ENCODE assay signal across 8 mouse cellular contexts in the genomic region with DNA sequence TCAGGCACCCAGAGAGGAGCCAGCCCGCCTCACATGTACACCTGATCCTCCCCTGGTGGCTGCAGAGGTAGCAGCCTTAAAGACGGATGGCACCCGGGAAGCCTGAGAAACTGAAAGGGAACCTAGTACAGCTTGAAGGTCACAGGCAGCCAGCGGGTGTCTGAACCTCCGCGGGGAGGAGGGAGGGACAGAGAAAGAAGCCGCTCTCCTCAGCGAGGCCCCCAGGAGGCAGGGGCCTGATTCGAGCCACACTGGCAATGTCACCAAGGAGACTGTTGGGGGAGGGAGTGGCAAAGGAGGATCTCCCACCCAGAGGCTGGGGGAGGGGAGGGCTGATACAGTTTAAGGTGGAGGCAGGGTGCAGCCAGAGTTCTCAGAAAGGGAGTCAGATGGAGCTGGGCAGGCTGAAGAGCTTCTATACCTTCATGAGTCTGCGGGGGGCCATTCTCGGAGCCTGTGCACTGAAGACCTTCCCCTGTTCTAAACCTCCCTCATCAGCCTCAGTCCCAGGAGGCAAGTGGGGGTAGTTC. TPM values are rescaled to one million over a fixed set of nuclear protein-coding genes. Genes with fewer than 3 reads are reported as not detected.
DNase-seq lines count a peak whose midpoint lies in the region; ATAC-seq and TF ChIP-seq lines count a peak whose summit lies in the region.

No protein-coding gene starts in this region.

- DNase-seq in gastrocnemius, adult 2 months = peak; percentile 63
- DNase-seq in gastrocnemius, postnatal 36 days = no peak
- DNase-seq in CH12.LX (ENCODE audit: extremely low read depth) = no peak
- peak; percentile 37 to 56 for DNase-seq in kidney, postnatal 4 days
- no peak for DNase-seq in right cerebral cortex, postnatal 36 days (ENCODE audit: low spot score in 2 of 2)
- DNase-seq in left cerebral cortex, adult 11 months (ENCODE audit: low spot score) = no peak

- peaks cover 19 to 39% of the 10 kb centered on the region in 2 experiments for H3K4me1 ChIP-seq in CH12.LX (ENCODE audit: control insufficient read depth in 1 of 2, insufficient read depth in 2 of 2)
- peaks cover 32% of the 10 kb centered on the region for H3K4me1 ChIP-seq in forebrain, embryonic 12.5 days
- H3K4me1 ChIP-seq in neural tube, embryonic 13.5 days (replicated peaks) = peaks cover 34% of the 10 kb centered on the region

- no peak for TF ChIP-seq POLR2A in CH12.LX (IDR thresholded peaks at IDR 0.05; ENCODE audit: low read depth, low read length)

- peak; percentile 33; the same call in 1 of the 2 replicates for TF ChIP-seq CTCF in gastrocnemius, adult 2 months (IDR thresholded peaks at IDR 0.05)
- no peak for TF ChIP-seq CTCF in CH12.LX (conservative IDR thresholded peaks at IDR 0.05 in 1 of 2, IDR thresholded peaks at IDR 0.05 in 1 of 2; ENCODE audit: low read depth in 2 of 2, low read length in 2 of 2)

- H3K27ac ChIP-seq in gastrocnemius, adult 2 months = peak overlapping the region; percentile 36
- no peak overlapping the region for H3K27ac ChIP-seq in CH12.LX (ENCODE audit: insufficient read depth, low read depth)
- no peak overlapping the region for H3K27ac ChIP-seq in forebrain, embryonic 12.5 days
- H3K27ac ChIP-seq in neural tube, embryonic 13.5 days (replicated peaks) = no peak overlapping the region

- TF ChIP-seq EP300 in CH12.LX (IDR thresholded peaks at IDR 0.05; ENCODE audit: low read length) = no peak

- no peak for TF ChIP-seq RAD21 in CH12.LX (IDR thresholded peaks at IDR 0.05; ENCODE audit: low read depth, low read length)

- H3K4me3 ChIP-seq in gastrocnemius, adult 2 months = peak overlapping the region; percentile 64
- H3K4me3 ChIP-seq in CH12.LX (replicated peaks in 1 of 3; ENCODE audit: low read depth in 2 of 3, low read length in 2 of 3, poor library complexity in 1 of 3) = peak overlapping the region in 1 of 3 experiments; percentile 13
- H3K4me3 ChIP-seq in forebrain, embryonic 12.5 days (replicated peaks) = peak overlapping the region; percentile 13; the same call in 1 of the 2 replicates
- no peak overlapping the region for H3K4me3 ChIP-seq in neural tube, embryonic 13.5 days

- H3K9ac ChIP-seq in CH12.LX (ENCODE audit: insufficient read depth, low read depth) = no peak overlapping the region
- H3K9ac ChIP-seq in forebrain, embryonic 12.5 days = peak overlapping the region; percentile 12; the same call in 1 of the 2 replicates
- peak overlapping the region; percentile 31; the same call in 1 of the 2 replicates for H3K9ac ChIP-seq in neural tube, embryonic 13.5 days

- ATAC-seq in forebrain, embryonic 12.5 days (ENCODE audit: low FRiP score) = peak; percentile 56; the same call in 1 of the 2 replicates
- peak; percentile 33; the same call in 1 of the 2 replicates for ATAC-seq in neural tube, embryonic 13.5 days (ENCODE audit: low read depth)

- in situ Hi-C loops in CH12.LX (cut with MboI; ENCODE audit: low pct_ligation_motif_present, low pct_unique_long_range_greater_than_20kb, low sequenced_read_pairs) = no loop called here

- WGBS in forebrain, embryonic 12.5 days = 2% methylated on average over 11 of the region's 11 CpGs
- WGBS in neural tube, embryonic 13.5 days = 1% methylated on average over 11 of the region's 11 CpGs

- H3K27me3 ChIP-seq in CH12.LX (replicated peaks) = peaks cover 24% of the 10 kb centered on the region
- H3K27me3 ChIP-seq in forebrain, embryonic 12.5 days = peaks cover 26% of the 10 kb centered on the region
- H3K27me3 ChIP-seq in neural tube, embryonic 13.5 days = peaks cover 6% of the 10 kb centered on the region; the same call in 1 of the 2 replicates

- intact Hi-C loops in gastrocnemius, adult 2 months (cut with DNase I) = no loop called here
- intact Hi-C loops in gastrocnemius, postnatal 36 days (cut with DNase I) = no loop called here

- H3K36me3 ChIP-seq in CH12.LX (replicated peaks in 1 of 2; ENCODE audit: control insufficient read depth in 1 of 2, insufficient read depth in 1 of 2, low read length in 1 of 2) = no peaks in the 10 kb centered on the region
- H3K36me3 ChIP-seq in forebrain, embryonic 12.5 days (replicated peaks) = no peaks in the 10 kb centered on the region
- no peaks in the 10 kb centered on the region for H3K36me3 ChIP-seq in neural tube, embryonic 13.5 days

- H3K4me2 ChIP-seq in CH12.LX (ENCODE audit: insufficient read depth, low read depth, poor library complexity, severe bottlenecking) = peak overlapping the region; percentile 46
- H3K4me2 ChIP-seq in forebrain, embryonic 12.5 days = peak overlapping the region; percentile 40
- peak overlapping the region; percentile 35 for H3K4me2 ChIP-seq in neural tube, embryonic 13.5 days

- dilution Hi-C loops in CH12.LX (cut with MboI; ENCODE audit: extremely low pct_ligation_motif_present, extremely low pct_unique_long_range_greater_than_20kb, low sequenced_read_pairs) = no loop called here

- H3K9me3 ChIP-seq in CH12.LX (replicated peaks; ENCODE audit: low read length) = peaks cover 10% of the 10 kb centered on the region
- H3K9me3 ChIP-seq in forebrain, embryonic 12.5 days = peaks cover 5% of the 10 kb centered on the region; the same call in 1 of the 2 replicates
- H3K9me3 ChIP-seq in neural tube, embryonic 13.5 days = 0 out of 2 replicates have a peak, but pooled peaks cover 8% of the 10 kb centered on the region

- H3K79me2 ChIP-seq in CH12.LX (replicated peaks; ENCODE audit: control insufficient read depth, extremely low read depth, insufficient read depth, poor library complexity, severe bottlenecking) = no peaks in the 10 kb centered on the region

TF ChIP-seq in CH12.LX, 34 proteins besides CTCF, POLR2A, EP300 and RAD21:
- 0 out of 2 replicates have a peak, but pooled peaks have one; percentile 30 for TF ChIP-seq MAZ (IDR thresholded peaks at IDR 0.05; ENCODE audit: low read depth, low read length)
- TF ChIP-seq E2F4 (IDR thresholded peaks at IDR 0.05; ENCODE audit: insufficient replicate concordance, low read depth, low read length) = no peak
- no peak for TF ChIP-seq JUND (conservative IDR thresholded peaks at IDR 0.05; ENCODE audit: low read depth, low read length)
- TF ChIP-seq USF1 (IDR thresholded peaks at IDR 0.05; ENCODE audit: low read depth, low read length) = no peak
- TF ChIP-seq MEF2A (IDR thresholded peaks at IDR 0.05; ENCODE audit: borderline replicate concordance, low read depth, low read length) = no peak

RNA-seq across cellular contexts. Expression of a gene that starts 6.1 kb away (rescaled TPM):
- 10 to 100 TPM; 29.5 to 41.3 TPM for total RNA-seq in gastrocnemius, adult 2 months (2021)
- total RNA-seq in gastrocnemius, postnatal 36 days (2021) = 10 to 100 TPM; 44.9 to 47.7 TPM
- 0.25 and 0.38 TPM in 2 replicates for total RNA-seq in CH12.LX (2012; rRNA removed)
- total RNA-seq in CH12.LX (2014; rRNA removed) = 0.34 and 0.39 TPM in 2 replicates
- 0.29 and 0.65 TPM in 2 replicates for polyA plus RNA-seq in CH12.LX (2012; ENCODE audit: insufficient read length, low read depth)
- polyA plus RNA-seq in forebrain, embryonic 12.5 days (2016; fragmentation: Nextera tagmentation; extraction: Ambion mirVana) = 8.8 and 9.0 TPM in 2 replicates
- 9.0 and 10.2 TPM in 2 replicates for polyA plus RNA-seq in neural tube, embryonic 13.5 days (2015; fragmentation: Nextera tagmentation; extraction: Ambion mirVana)

RNA-seq across cellular contexts. Expression of a gene that starts 40.7 kb away (rescaled TPM):
- 100 to 1,000 TPM; 193 to 204 TPM for total RNA-seq in gastrocnemius, adult 2 months (2021)
- total RNA-seq in gastrocnemius, postnatal 36 days (2021) = 100 to 1,000 TPM; 155 to 159 TPM
- 15.1 and 23.2 TPM in 2 replicates for total RNA-seq in CH12.LX (2012; rRNA removed)
- 18.0 and 23.5 TPM in 2 replicates for total RNA-seq in CH12.LX (2014; rRNA removed)
- 33.7 and 44.0 TPM in 2 replicates for polyA plus RNA-seq in CH12.LX (2012; ENCODE audit: insufficient read length, low read depth)
- 77.3 and 83.5 TPM in 2 replicates for polyA plus RNA-seq in forebrain, embryonic 12.5 days (2016; fragmentation: Nextera tagmentation; extraction: Ambion mirVana)
- polyA plus RNA-seq in neural tube, embryonic 13.5 days (2015; fragmentation: Nextera tagmentation; extraction: Ambion mirVana) = 79.3 TPM in 2 replicates

Comparison
In these comparisons a context has a peak if more than half of its experiments do, and no peak if none do; other contexts are left out.
1. DNase-seq: peak in gastrocnemius, adult 2 months (single experiment) and kidney, postnatal 4 days (2 of 2); none in gastrocnemius, postnatal 36 days (0 of 2), CH12.LX (single experiment), right cerebral cortex, postnatal 36 days (0 of 2) and left cerebral cortex, adult 11 months (single experiment).
2. RNA of a gene that starts 6.1 kb away (total RNA-seq): 44.9 to 47.7 TPM in gastrocnemius, postnatal 36 days and 29.5 to 41.3 TPM in gastrocnemius, adult 2 months; 0.25 to 0.39 TPM in CH12.LX; every median in the first group is over 10 times any median in the second.
3. RNA of a gene that starts 40.7 kb away (total RNA-seq): 193 to 204 TPM in gastrocnemius, adult 2 months and 155 to 159 TPM in gastrocnemius, postnatal 36 days; 15.1 to 23.5 TPM in CH12.LX; every median in the first group is over 4 times any median in the second.
4. Peak in every context shown above with its lines, with median percentiles within 50 percentile points of each other: H3K4me2 ChIP-seq.